Mouse (Mus musculus) forebrain, embryonic 15.5 days (tissue): ENCODE data around the gene Twistnb. TPM values are rescaled to one million over a fixed set of nuclear protein-coding genes. Genes with fewer than 3 reads are reported as not detected.

ENCODE experiments used
- ATAC-seq: fragments of 200-750 bp; cut with Nextera tagmentation; replicated peaks from 2 replicates; pipeline ENCODE4 v1.8.0; 2017; ENCODE audit warnings: mild to moderate bottlenecking, moderate TSS enrichment, moderate library complexity
- H3K27ac ChIP-seq: fragments of 300-500 bp; sonication (generic); replicated peaks from 2 replicates; pipeline ENCODE4 v1.5.1; 2015; ENCODE audit warnings: mild to moderate bottlenecking, inconsistent platforms
- H3K27me3 ChIP-seq: fragments of 300-500 bp; sonication (generic); 2 replicates; pipeline ENCODE4 v1.6.1; 2015; ENCODE audit warnings: inconsistent platforms
- H3K36me3 ChIP-seq: fragments of 300-500 bp; sonication (generic); 2 replicates; pipeline ENCODE4 v1.6.1; 2015; ENCODE audit warnings: mild to moderate bottlenecking, inconsistent platforms
- H3K4me1 ChIP-seq: fragments of 300-500 bp; sonication (generic); 2 replicates; pipeline ENCODE4 v1.6.1; 2015; ENCODE audit warnings: inconsistent platforms
- H3K4me2 ChIP-seq: fragments of 300-500 bp; sonication (generic); replicated peaks from 2 replicates; pipeline ENCODE4 v1.6.1; 2015; ENCODE audit warnings: mild to moderate bottlenecking, inconsistent platforms
- H3K4me3 ChIP-seq: fragments of 300-500 bp; sonication (generic); 2 replicates; pipeline ENCODE4 v1.5.1; 2015; ENCODE audit warnings: mild to moderate bottlenecking, inconsistent platforms
- H3K9ac ChIP-seq: fragments of 300-500 bp; sonication (generic); replicated peaks from 2 replicates; pipeline ENCODE4 v1.6.1; 2015; ENCODE audit warnings: mild to moderate bottlenecking, inconsistent platforms
- H3K9me3 ChIP-seq: fragments of 300-500 bp; sonication (generic); 2 replicates; pipeline ENCODE4 v1.6.1; 2016; ENCODE audit warnings: inconsistent platforms
- WGBS: fragments of 180-500 bp; shearing (Covaris S2); methylation state at CpG from one replicate; pipeline ENCODE4 v1.1.7; 2015; ENCODE audit warnings: mixed read lengths; 5-methylcytosine and 5-hydroxymethylcytosine counted together
- polyA plus RNA-seq: library from polyadenylated mRNA; unstranded; fragments of >200 nt; fragmentation: Nextera tagmentation; extraction: Ambion mirVana; gene quantifications from 2 replicates; pipeline ENCODE4 v1.2.1, GENCODE M21; 2015

Twistnb gene
- polyA plus RNA-seq, 1 experiment from 2014 or later, result 48.2 TPM

GRCm38 (mm10) chr12:33433812-33434211 is 4.4 kb downstream of the Twistnb start:
- Histone ChIP-seq H3K9ac (no peak overlapping the region), H3K27me3 (no peaks in the 10 kb centered on the region), H3K4me2 (no peak overlapping the region), H3K9me3 (no peaks in the 10 kb centered on the region), H3K27ac (no peak overlapping the region), H3K4me1 (peaks cover 7% of the 10 kb centered on the region), H3K36me3 (peaks cover 7% of the 10 kb centered on the region; the same call in 1 of the 2 replicates), H3K4me3 (no peak overlapping the region)
- no peak for ATAC-seq
- 86% methylated on average over 9 of the region's 9 CpGs for WGBS

DNA sequence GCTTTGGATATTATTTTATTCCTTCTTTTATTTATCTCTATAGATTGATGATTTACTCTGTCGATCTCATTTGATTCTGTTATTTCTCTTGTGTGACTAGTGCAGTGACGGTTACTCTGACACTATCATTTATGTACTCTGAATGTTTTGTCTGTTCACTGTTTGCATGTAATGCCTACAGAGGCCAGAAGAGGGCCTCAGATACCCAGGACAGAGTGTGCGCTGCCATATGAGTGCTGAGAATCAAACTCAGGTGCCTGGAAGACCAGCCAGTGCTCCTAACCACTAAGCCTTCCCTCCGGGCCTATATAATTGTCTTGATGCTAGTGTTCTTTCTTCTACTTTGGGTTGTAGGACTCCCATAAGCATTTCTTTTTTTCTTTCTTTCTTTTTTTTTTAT is 5.3 kb downstream of the Twistnb start:
- no peak overlapping the region for H3K9ac ChIP-seq
- 98% methylated on average over 4 of the region's 4 CpGs for WGBS
- H3K4me1 ChIP-seq, result peaks cover 7% of the 10 kb centered on the region

DNA sequence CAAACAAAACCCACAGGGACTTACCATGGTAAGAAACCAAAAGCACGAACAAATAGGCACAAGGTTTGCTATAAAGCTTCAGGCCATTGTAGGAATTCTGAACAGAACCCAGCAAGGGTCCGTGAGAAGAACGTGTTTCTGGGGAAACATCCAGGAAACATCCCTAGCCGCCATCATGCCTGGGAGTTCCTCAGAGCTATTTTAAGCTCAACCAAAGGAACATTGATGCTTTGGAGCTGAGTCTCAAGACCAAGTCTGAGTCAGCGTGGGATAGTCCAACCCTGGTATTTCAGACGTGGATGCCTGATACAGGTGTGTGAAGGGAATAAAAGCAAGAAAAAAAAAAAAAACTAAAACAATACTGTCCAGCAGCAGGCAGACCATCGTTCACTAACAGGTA is 26.0 kb downstream of the Twistnb start:
- ATAC-seq, result no peak
- H3K36me3 ChIP-seq, result no peaks in the 10 kb centered on the region
- H3K4me3 ChIP-seq, result no peak overlapping the region
- WGBS, result 73% methylated on average over 7 of the region's 7 CpGs
- no peaks in the 10 kb centered on the region for H3K4me1 ChIP-seq
- H3K9me3 ChIP-seq, result no peaks in the 10 kb centered on the region
- no peaks in the 10 kb centered on the region for H3K27me3 ChIP-seq
- H3K9ac ChIP-seq, result no peak overlapping the region
- no peak overlapping the region for H3K27ac ChIP-seq
- H3K4me2 ChIP-seq, result no peak overlapping the region

More for the DNA sequence above, 5.3 kb downstream of the Twistnb start:
- Histone ChIP-seq H3K27me3 (no peaks in the 10 kb centered on the region), H3K9me3 (no peaks in the 10 kb centered on the region), H3K36me3 (peaks cover 12% of the 10 kb centered on the region; the same call in 1 of the 2 replicates), H3K4me3 (no peak overlapping the region), H3K27ac (no peak overlapping the region), H3K4me2 (no peak overlapping the region)
- no peak for ATAC-seq

- Histone ChIP-seq H3K9me3 (no peaks in the 10 kb centered on the region), H3K36me3 (no peaks in the 10 kb centered on the region), H3K4me2 (no peak overlapping the region), H3K27me3 (no peaks in the 10 kb centered on the region), H3K9ac (no peak overlapping the region), H3K27ac (no peak overlapping the region), H3K4me3 (no peak overlapping the region), H3K4me1 (no peaks in the 10 kb centered on the region)
- ATAC-seq, result no peak
- 24% methylated on average over 5 of the region's 5 CpGs for WGBS
Observed at GRCm38 (mm10) chr12:33456242-33456641, 26.8 kb downstream of the Twistnb start.

- Histone ChIP-seq H3K27ac (no peak overlapping the region), H3K27me3 (no peaks in the 10 kb centered on the region), H3K36me3 (no peaks in the 10 kb centered on the region), H3K4me3 (no peak overlapping the region), H3K4me2 (no peak overlapping the region), H3K4me1 (no peaks in the 10 kb centered on the region), H3K9me3 (no peaks in the 10 kb centered on the region), H3K9ac (no peak overlapping the region)
- peak; percentile 55; the same call in 1 of the 2 replicates for ATAC-seq
- WGBS, result 23% methylated on average over 5 of the region's 5 CpGs
Observed at GRCm38 (mm10) chr12:33480975-33481374, 51.5 kb downstream of the Twistnb start.

- 78% methylated on average over 2 of the region's 2 CpGs for WGBS
- no peak for ATAC-seq
- Histone ChIP-seq H3K9ac (no peak overlapping the region), H3K36me3 (no peaks in the 10 kb centered on the region), H3K27me3 (no peaks in the 10 kb centered on the region), H3K4me3 (no peak overlapping the region), H3K9me3 (no peaks in the 10 kb centered on the region), H3K4me1 (no peaks in the 10 kb centered on the region), H3K4me2 (no peak overlapping the region), H3K27ac (no peak overlapping the region)
Observed at GRCm38 (mm10) chr12:33482931-33483330, 53.5 kb downstream of the Twistnb start.

Other genes starting within 250 kb of the Twistnb start
- gene Efcab10, start 34.8 kb upstream of the Twistnb start, polyA plus RNA-seq, result 2.6 and 3.1 TPM in 2 replicates